Comparison of ENCODE assay signal across 29 mouse cellular contexts in genomic region chr9:104652691-104653261, GRCm38 (mm10).
DNase-seq lines count a peak whose midpoint lies in the region; ATAC-seq lines count a peak whose summit lies in the region.
"Had no signal": no experiment of that assay in that cellular context is flagged by ENCODE, and none has a peak within 500 bp of the region (broad histone marks: within the 10 kb centered on the region; RNA-seq: fewer than 3 reads in every experiment).

No protein-coding gene starts in this region.

- H3K27ac ChIP-seq in forebrain, embryonic 14.5 days (ENCODE audit: low read depth, low read length): no peak overlapping the region
- H3K27ac ChIP-seq in forebrain, embryonic 10.5 days: no peak overlapping the region
- H3K27ac ChIP-seq in hindbrain, embryonic 14.5 days: peak overlapping the region; percentile 43; the same call in 1 of the 2 replicates
- H3K27ac ChIP-seq in hindbrain, embryonic 11.5 days (ENCODE audit: low read depth, low read length): no peak overlapping the region
- H3K27ac ChIP-seq in neural tube, embryonic 14.5 days (ENCODE audit: low read depth, low read length): 0 out of 2 replicates have a peak overlapping the region, but pooled peaks have one; percentile 1
- H3K27ac ChIP-seq: embryonic facial prominence, embryonic 13.5 days; heart, embryonic 10.5 days; heart, embryonic 15.5 days; limb, embryonic 10.5 days; limb, embryonic 15.5 days; liver, embryonic 15.5 days; neural tube, embryonic 13.5 days had no signal

- no peak overlapping the region for H3K9ac ChIP-seq in forebrain, embryonic 14.5 days (ENCODE audit: low read length)
- H3K9ac ChIP-seq in hindbrain, embryonic 14.5 days: no peak overlapping the region
- H3K9ac ChIP-seq in hindbrain, embryonic 11.5 days (ENCODE audit: low read depth, low read length): no peak overlapping the region
- H3K9ac ChIP-seq in neural tube, embryonic 14.5 days (replicated peaks; ENCODE audit: low read depth, low read length): no peak overlapping the region
- H3K9ac ChIP-seq: embryonic facial prominence, embryonic 13.5 days; heart, embryonic 15.5 days; limb, embryonic 15.5 days; liver, embryonic 15.5 days; lung, embryonic 14.5 days; neural tube, embryonic 13.5 days had no signal

- no peaks in the 10 kb centered on the region for H3K36me3 ChIP-seq in forebrain, embryonic 14.5 days (ENCODE audit: control insufficient read depth, insufficient read depth, low read length)
- H3K36me3 ChIP-seq in forebrain, embryonic 10.5 days (replicated peaks): no peaks in the 10 kb centered on the region
- H3K36me3 ChIP-seq in hindbrain, embryonic 14.5 days (replicated peaks; ENCODE audit: control insufficient read depth, insufficient read depth): no peaks in the 10 kb centered on the region
- no peaks in the 10 kb centered on the region for H3K36me3 ChIP-seq in hindbrain, embryonic 11.5 days (ENCODE audit: control insufficient read depth, insufficient read depth, low read length)
- H3K36me3 ChIP-seq in neural tube, embryonic 14.5 days (ENCODE audit: control insufficient read depth, insufficient read depth, low read length): no peaks in the 10 kb centered on the region
- H3K36me3 ChIP-seq: embryonic facial prominence, embryonic 13.5 days; G1E; heart, embryonic 10.5 days; heart, embryonic 15.5 days; limb, embryonic 10.5 days; limb, embryonic 15.5 days; liver, embryonic 15.5 days; neural tube, embryonic 13.5 days had no signal

- H3K4me3 ChIP-seq in forebrain, embryonic 14.5 days (ENCODE audit: low read depth, low read length): no peak overlapping the region
- H3K4me3 ChIP-seq in forebrain, embryonic 10.5 days: no peak overlapping the region
- H3K4me3 ChIP-seq in hindbrain, embryonic 14.5 days (replicated peaks; ENCODE audit: low read length): no peak overlapping the region
- H3K4me3 ChIP-seq in hindbrain, embryonic 11.5 days (ENCODE audit: low read depth, low read length): no peak overlapping the region
- no peak overlapping the region for H3K4me3 ChIP-seq in neural tube, embryonic 14.5 days (ENCODE audit: low read depth, low read length)
- H3K4me3 ChIP-seq: embryonic facial prominence, embryonic 13.5 days; heart, embryonic 10.5 days; heart, embryonic 15.5 days; limb, embryonic 10.5 days; limb, embryonic 15.5 days; liver, embryonic 15.5 days; myocyte; neural tube, embryonic 13.5 days had no signal

- H3K4me1 ChIP-seq in forebrain, embryonic 14.5 days (ENCODE audit: control insufficient read depth, insufficient read depth, low read length): no peaks in the 10 kb centered on the region
- H3K4me1 ChIP-seq in forebrain, embryonic 10.5 days: no peaks in the 10 kb centered on the region
- H3K4me1 ChIP-seq in hindbrain, embryonic 14.5 days (replicated peaks; ENCODE audit: control insufficient read depth, insufficient read depth, low read length): peaks cover 6% of the 10 kb centered on the region; the same call in 1 of the 2 replicates
- H3K4me1 ChIP-seq in hindbrain, embryonic 11.5 days (replicated peaks; ENCODE audit: control insufficient read depth, insufficient read depth, low read length): no peaks in the 10 kb centered on the region
- no peaks in the 10 kb centered on the region for H3K4me1 ChIP-seq in neural tube, embryonic 14.5 days (ENCODE audit: control insufficient read depth, insufficient read depth, low read length)
- H3K4me1 ChIP-seq: embryonic facial prominence, embryonic 13.5 days; heart, embryonic 10.5 days; heart, embryonic 15.5 days; limb, embryonic 10.5 days; limb, embryonic 15.5 days; liver, embryonic 15.5 days; neural tube, embryonic 13.5 days had no signal

- H3K4me2 ChIP-seq in forebrain, embryonic 14.5 days (ENCODE audit: low read length): no peak overlapping the region
- no peak overlapping the region for H3K4me2 ChIP-seq in hindbrain, embryonic 14.5 days (replicated peaks)
- no peak overlapping the region for H3K4me2 ChIP-seq in hindbrain, embryonic 11.5 days (replicated peaks; ENCODE audit: low read depth, low read length)
- no peak overlapping the region for H3K4me2 ChIP-seq in neural tube, embryonic 14.5 days (ENCODE audit: low read depth, low read length)
- H3K4me2 ChIP-seq: embryonic facial prominence, embryonic 13.5 days; heart, embryonic 15.5 days; limb, embryonic 15.5 days; liver, embryonic 15.5 days; lung, embryonic 14.5 days; neural tube, embryonic 13.5 days had no signal

- 65% methylated on average over 9 of the region's 9 CpGs for WGBS in forebrain, embryonic 14.5 days
- WGBS in forebrain, embryonic 10.5 days: 88% methylated on average over 9 of the region's 9 CpGs
- 58% methylated on average over 9 of the region's 9 CpGs for WGBS in hindbrain, embryonic 14.5 days
- 74% methylated on average over 9 of the region's 9 CpGs for WGBS in hindbrain, embryonic 11.5 days
- WGBS in neural tube, embryonic 14.5 days: 66% methylated on average over 9 of the region's 9 CpGs

- no peak for ATAC-seq in forebrain, embryonic 14.5 days
- no peak for ATAC-seq in hindbrain, embryonic 14.5 days (ENCODE audit: low FRiP score)
- no peak for ATAC-seq in hindbrain, embryonic 11.5 days (ENCODE audit: low FRiP score)
- ATAC-seq in neural tube, embryonic 14.5 days (ENCODE audit: low read depth): no peak
- ATAC-seq: intestine, postnatal 0 days had no signal

- DNase-seq in forebrain, embryonic 14.5 days (ENCODE audit: low spot score): peak; percentile 34
- DNase-seq in forebrain, embryonic 10.5 days (ENCODE audit: extremely low spot score, low spot score): no peak
- DNase-seq in hindbrain, embryonic 14.5 days (ENCODE audit: low spot score): no peak
- no peak for DNase-seq in hindbrain, embryonic 11.5 days (ENCODE audit: low spot score)
- no peak for DNase-seq in neural tube, embryonic 10.5 days (ENCODE audit: extremely low spot score, low spot score)
- no peak for DNase-seq in thymus, postnatal 0 days (ENCODE audit: low spot score)
- no peak for DNase-seq in heart, adult 11 months
- DNase-seq: adrenal gland, adult 8-10 months; cerebellum, adult 11 months; cerebellum, adult 9-10 months; gastrocnemius, postnatal 14 days; kidney, adult 9 months; kidney, postnatal 10 days; layer of hippocampus, postnatal 36 days; lung, embryonic 14.5 days; lung, postnatal 14 days; retina, postnatal 1 day; right cerebral cortex, postnatal 14 days had no signal

- H3K27me3 ChIP-seq in forebrain, embryonic 14.5 days (replicated peaks; ENCODE audit: control insufficient read depth, insufficient read depth, low read length): no peaks in the 10 kb centered on the region
- H3K27me3 ChIP-seq in forebrain, embryonic 10.5 days (ENCODE audit: poor library complexity, severe bottlenecking): no peaks in the 10 kb centered on the region
- H3K27me3 ChIP-seq in hindbrain, embryonic 14.5 days (ENCODE audit: control insufficient read depth, insufficient read depth, low read length): no peaks in the 10 kb centered on the region
- no peaks in the 10 kb centered on the region for H3K27me3 ChIP-seq in hindbrain, embryonic 11.5 days (ENCODE audit: control insufficient read depth, insufficient read depth, low read length)
- no peaks in the 10 kb centered on the region for H3K27me3 ChIP-seq in neural tube, embryonic 14.5 days (ENCODE audit: control insufficient read depth, insufficient read depth, low read length)
- H3K27me3 ChIP-seq: embryonic facial prominence, embryonic 13.5 days; heart, embryonic 15.5 days; limb, embryonic 15.5 days; liver, embryonic 15.5 days; neural tube, embryonic 13.5 days had no signal

- H3K9me3 ChIP-seq in forebrain, embryonic 14.5 days (replicated peaks; ENCODE audit: control insufficient read depth, low read length): no peaks in the 10 kb centered on the region
- no peaks in the 10 kb centered on the region for H3K9me3 ChIP-seq in forebrain, embryonic 10.5 days
- no peaks in the 10 kb centered on the region for H3K9me3 ChIP-seq in hindbrain, embryonic 14.5 days (ENCODE audit: control insufficient read depth, low read length)
- no peaks in the 10 kb centered on the region for H3K9me3 ChIP-seq in hindbrain, embryonic 11.5 days (ENCODE audit: control insufficient read depth, low read length)
- H3K9me3 ChIP-seq in neural tube, embryonic 14.5 days (ENCODE audit: control insufficient read depth, low read length): no peaks in the 10 kb centered on the region
- H3K9me3 ChIP-seq: embryonic facial prominence, embryonic 13.5 days; heart, embryonic 10.5 days; heart, embryonic 15.5 days; limb, embryonic 10.5 days; limb, embryonic 15.5 days; liver, embryonic 15.5 days; neural tube, embryonic 13.5 days had no signal

Comparison
In these comparisons a context has a peak if more than half of its experiments do, and no peak if none do; other contexts are left out.
1. H3K27ac ChIP-seq: peak in hindbrain, embryonic 14.5 days (single experiment) and neural tube, embryonic 14.5 days (single experiment); none in forebrain, embryonic 14.5 days (single experiment), forebrain, embryonic 10.5 days (single experiment) and hindbrain, embryonic 11.5 days (single experiment).